Mouse (Mus musculus) heart, embryonic 11.5 days (tissue): ENCODE measurements at regions not wholly inside any gene's neighbourhood (a gene's known extent, or its start where the extent isn't known, plus 50 kb on each side); places are given as distances from the start of the nearest gene placed in this dataset.

Experiments
- ATAC-seq: fragments of 200-750 bp; cut with Nextera tagmentation; replicated peaks from 2 replicates; pipeline ENCODE4 v1.8.0; 2017; ENCODE audit warnings: moderate library complexity; ENCODE audit not compliant: insufficient number of reproducible peaks, low FRiP score, low TSS enrichment
- H3K27ac ChIP-seq: fragments of 300-500 bp; sonication (generic); 2 replicates; pipeline ENCODE4 v1.5.1; 2014; ENCODE audit warnings: mild to moderate bottlenecking, low read depth, low read length
- H3K27me3 ChIP-seq: fragments of 300-500 bp; sonication (generic); 2 replicates; pipeline ENCODE4 v1.6.1; 2014; ENCODE audit warnings: mild to moderate bottlenecking, low read length, mixed read lengths; ENCODE audit not compliant: control insufficient read depth, insufficient read depth
- H3K36me3 ChIP-seq: fragments of 300-500 bp; sonication (generic); 2 replicates; pipeline ENCODE4 v1.6.1; 2014; ENCODE audit warnings: mild to moderate bottlenecking, low read length, moderate library complexity, mixed read lengths; ENCODE audit not compliant: control insufficient read depth, insufficient read depth
- H3K4me1 ChIP-seq: fragments of 300-500 bp; sonication (generic); 2 replicates; pipeline ENCODE4 v1.6.1; 2014; ENCODE audit warnings: low read length; ENCODE audit not compliant: control insufficient read depth, insufficient read depth
- H3K4me2 ChIP-seq: fragments of 300-500 bp; sonication (generic); 2 replicates; pipeline ENCODE4 v1.6.1; 2014; ENCODE audit warnings: mild to moderate bottlenecking, moderate library complexity
- H3K4me3 ChIP-seq: fragments of 300-500 bp; sonication (generic); 2 replicates; pipeline ENCODE4 v1.5.1; 2014; ENCODE audit warnings: low read depth, low read length
- H3K9ac ChIP-seq: fragments of 300-500 bp; sonication (generic); 2 replicates; pipeline ENCODE4 v1.6.1; 2014; ENCODE audit warnings: mild to moderate bottlenecking, low read depth, low read length, moderate library complexity
- H3K9me3 ChIP-seq: fragments of 300-500 bp; sonication (generic); replicated peaks from 2 replicates; pipeline ENCODE4 v1.6.1; 2016; ENCODE audit warnings: low read length; ENCODE audit not compliant: control insufficient read depth
- WGBS: fragments of 180-500 bp; shearing (Covaris S2); extraction: QIAGEN DNeasy Blood & Tissue Kit; methylation state at CpG from one replicate; pipeline ENCODE4 v1.1.7; 2014; ENCODE audit not compliant: insufficient replicate concordance; 5-methylcytosine and 5-hydroxymethylcytosine counted together

GRCm38 (mm10) chr17:84895526-84895925 lies 61.0 kb upstream of the Ppm1b start:
- no peak overlapping the region for H3K4me3 ChIP-seq
- H3K9me3 ChIP-seq: no peaks in the 10 kb centered on the region
- H3K27ac ChIP-seq: no peak overlapping the region
- no peak overlapping the region for H3K9ac ChIP-seq
- no peak overlapping the region for H3K4me2 ChIP-seq
- H3K27me3 ChIP-seq: no peaks in the 10 kb centered on the region
- H3K36me3 ChIP-seq: no peaks in the 10 kb centered on the region
- no peak for ATAC-seq
- 82% methylated on average over 3 of the region's 3 CpGs for WGBS
- H3K4me1 ChIP-seq: no peaks in the 10 kb centered on the region

- H3K9me3 ChIP-seq: no peaks in the 10 kb centered on the region
- no peak overlapping the region for H3K27ac ChIP-seq
- H3K36me3 ChIP-seq: no peaks in the 10 kb centered on the region
- H3K4me1 ChIP-seq: no peaks in the 10 kb centered on the region
- H3K4me2 ChIP-seq: no peak overlapping the region
- H3K27me3 ChIP-seq: no peaks in the 10 kb centered on the region
- no peak overlapping the region for H3K9ac ChIP-seq
- no peak for ATAC-seq
- WGBS: 79% methylated on average over 5 of the region's 5 CpGs
- no peak overlapping the region for H3K4me3 ChIP-seq
Observed at GRCm38 (mm10) chr17:84896572-84896971, 60.0 kb upstream of the Ppm1b start.

GRCm38 (mm10) chr17:84898407-84898806 lies 58.1 kb upstream of the Ppm1b start:
- Histone ChIP-seq H3K36me3 (no peaks in the 10 kb centered on the region), H3K4me2 (no peak overlapping the region), H3K27ac (no peak overlapping the region), H3K4me3 (no peak overlapping the region), H3K9me3 (no peaks in the 10 kb centered on the region), H3K4me1 (no peaks in the 10 kb centered on the region), H3K9ac (no peak overlapping the region), H3K27me3 (no peaks in the 10 kb centered on the region)
- 95% methylated on average over 4 of the region's 4 CpGs for WGBS
- no peak for ATAC-seq

- no peaks in the 10 kb centered on the region for H3K9me3 ChIP-seq
- H3K9ac ChIP-seq: no peak overlapping the region
- 78% methylated on average over 9 of the region's 9 CpGs for WGBS
- H3K36me3 ChIP-seq: no peaks in the 10 kb centered on the region
- H3K27ac ChIP-seq: no peak overlapping the region
- no peaks in the 10 kb centered on the region for H3K27me3 ChIP-seq
- H3K4me1 ChIP-seq: no peaks in the 10 kb centered on the region
- no peak for ATAC-seq
- no peak overlapping the region for H3K4me2 ChIP-seq
- H3K4me3 ChIP-seq: no peak overlapping the region
Observed at GRCm38 (mm10) chr17:84903625-84904337, 52.8 kb upstream of the Ppm1b start.
